Mouse (Mus musculus): ENCODE measurements around the gene Swi5.

Gene Swi5

DNA sequence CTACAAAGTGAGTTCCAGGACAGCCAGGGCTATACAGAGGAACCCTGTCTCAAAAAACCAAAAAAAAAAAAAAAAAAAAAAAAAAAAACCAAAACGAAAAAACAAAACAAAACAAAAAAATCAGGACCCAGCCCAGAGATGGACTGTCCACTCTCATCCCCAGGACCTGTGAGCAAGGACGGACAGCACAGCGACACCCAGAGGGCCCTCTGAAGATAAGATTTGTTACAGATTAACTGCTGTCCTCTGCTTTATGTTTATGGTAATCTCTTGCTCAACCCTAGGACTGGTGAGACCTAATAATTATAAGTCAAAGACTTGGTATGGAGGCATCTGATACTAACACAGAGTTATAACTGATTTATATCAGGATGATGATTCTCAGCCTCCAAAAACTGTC is 12.1 kb downstream of the Swi5 start:
- in situ Hi-C loops (cut with MboI, MseI) = no loop called here

DNA sequence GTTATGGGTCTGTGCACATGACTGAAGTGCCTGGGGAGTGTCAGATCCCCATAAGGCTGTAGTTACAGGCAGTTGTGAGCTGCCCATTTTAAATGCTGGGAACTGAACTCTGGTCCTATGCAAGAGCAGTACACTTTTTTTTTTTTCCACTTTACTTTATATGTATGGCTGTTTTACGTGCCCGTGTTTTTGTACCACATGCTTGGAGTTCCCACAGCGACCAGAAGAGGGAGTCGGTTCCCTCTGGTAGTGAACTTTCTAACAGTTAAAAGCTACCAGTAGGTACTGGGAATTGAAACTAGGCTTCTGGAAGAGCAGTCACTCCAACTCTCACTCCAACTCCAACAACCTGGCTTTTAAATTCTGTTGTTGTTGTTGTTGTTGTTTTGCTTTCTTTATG is 27.2 kb downstream of the Swi5 start:
- in situ Hi-C loops (cut with MboI, MseI) = no loop called here

DNA sequence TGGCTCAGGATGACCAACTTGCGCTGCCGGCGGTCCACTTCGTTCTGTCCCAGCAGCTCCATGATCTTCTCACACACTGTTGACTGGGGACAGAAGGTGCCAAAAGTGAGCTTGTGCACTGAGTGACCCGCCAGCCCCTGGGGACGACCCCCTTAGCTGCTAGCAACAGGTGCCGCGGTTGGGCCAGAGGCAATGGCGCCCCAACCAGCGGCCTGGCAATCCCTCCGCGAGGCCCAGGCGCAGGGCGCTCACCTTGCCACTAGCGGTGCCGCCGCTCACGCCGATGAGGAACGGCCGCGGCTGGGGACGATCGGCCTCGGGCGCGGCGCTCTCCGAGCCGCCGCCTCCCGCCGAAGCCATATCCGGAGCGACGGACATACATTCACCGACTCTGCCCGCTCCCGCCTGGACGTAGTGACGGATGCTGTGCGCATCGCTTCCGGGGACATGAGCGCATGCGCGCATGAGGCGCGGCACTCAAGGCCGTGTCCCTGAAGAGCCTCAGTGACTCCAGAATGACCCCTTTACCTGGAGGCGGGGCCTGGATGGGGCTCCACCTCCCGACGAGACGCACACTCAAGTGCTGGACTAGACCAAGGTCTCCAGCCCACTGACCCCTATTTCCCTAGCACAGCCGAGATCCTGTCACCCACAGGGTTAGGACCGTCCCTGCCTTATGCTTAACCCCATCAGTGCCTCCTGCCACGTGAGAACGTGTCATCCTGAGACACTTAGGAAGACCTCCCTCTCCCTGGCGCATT is 28.0 kb downstream of the Swi5 start, which contains the start of gene Uck1:
Uck1 (minus strand) TSS at position 503 of the 761 bp plus-strand sequence.
- in situ Hi-C loops (cut with MboI, MseI) = no loop called here

- in situ Hi-C loops (cut with MboI, MseI) = no loop called here
Observed at GRCm38 (mm10) chr2:32258887-32259533, 28.9 kb downstream of the Swi5 start.

DNA sequence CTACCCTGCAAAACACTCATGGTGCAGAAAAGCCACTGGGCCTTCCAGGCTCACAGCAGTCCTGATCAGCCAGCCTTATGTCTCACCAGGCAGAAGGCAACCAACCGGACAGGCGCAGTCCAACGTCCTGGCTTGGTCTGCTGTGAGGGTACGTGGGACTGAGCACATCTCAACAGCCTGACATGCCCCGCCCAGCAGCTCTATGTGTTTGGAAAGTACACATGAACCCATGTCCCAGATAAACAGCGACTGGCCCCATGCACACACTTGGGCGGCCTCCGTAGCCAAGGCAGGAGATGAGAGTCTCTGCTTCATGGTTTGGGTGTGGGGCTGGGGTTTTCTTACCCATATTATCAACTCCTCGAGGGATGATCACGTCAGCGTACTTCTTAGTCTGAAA is 31.6 kb downstream of the Swi5 start:
- in situ Hi-C loops (cut with MboI, MseI) = no loop called here

DNA sequence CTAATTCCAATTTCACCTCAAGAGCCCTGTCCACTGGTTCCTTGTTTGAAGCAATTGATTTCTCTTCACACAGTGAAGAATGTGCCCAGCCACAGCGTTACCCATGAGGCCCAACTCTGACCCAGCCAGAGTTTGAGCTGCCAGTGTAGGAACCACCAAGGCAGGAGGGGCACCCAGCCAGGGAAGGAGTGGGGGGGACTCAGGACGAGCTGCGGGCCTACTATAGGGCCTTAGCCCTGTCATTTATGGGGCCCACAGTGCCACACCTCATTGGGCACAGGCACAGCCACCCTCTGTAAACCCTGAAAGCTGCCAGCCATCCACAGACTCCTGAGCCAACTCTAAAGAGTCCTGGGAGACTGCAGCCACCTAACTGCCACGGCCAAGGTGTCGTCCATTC is 33.3 kb downstream of the Swi5 start:
- in situ Hi-C loops (cut with MboI, MseI) = no loop called here

- in situ Hi-C loops (cut with MboI, MseI) = no loop called here
Observed at GRCm38 (mm10) chr2:32253352-32253751, 34.5 kb downstream of the Swi5 start.

DNA sequence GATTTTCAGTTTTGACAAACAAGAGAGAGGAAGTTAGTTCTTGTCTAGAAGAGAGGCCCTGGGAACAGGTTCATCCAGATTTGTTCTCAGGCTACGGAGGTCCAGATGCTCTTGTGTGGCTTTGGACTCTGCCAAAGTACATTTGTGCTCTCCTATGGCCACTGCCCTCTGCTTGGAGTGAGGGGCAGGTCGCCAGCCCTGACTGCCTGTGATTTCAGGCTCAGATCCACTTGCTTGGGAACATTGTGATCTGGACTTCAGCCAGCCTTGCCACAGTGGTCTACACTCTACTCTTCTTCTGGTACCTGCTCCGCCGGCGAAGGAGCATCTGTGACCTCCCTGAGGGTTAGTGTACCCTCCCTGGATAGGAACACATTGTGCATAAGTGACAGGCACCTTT is 35.2 kb downstream of the Swi5 start:
- in situ Hi-C loops (cut with MboI, MseI) = no loop called here

- in situ Hi-C loops (cut with MboI, MseI) = no loop called here
Observed at GRCm38 (mm10) chr2:32251791-32252527, 35.9 kb downstream of the Swi5 start.

- in situ Hi-C loops (cut with MboI, MseI) = no loop called here
Observed at GRCm38 (mm10) chr2:32248377-32249361, 39.2 kb downstream of the Swi5 start.

DNA sequence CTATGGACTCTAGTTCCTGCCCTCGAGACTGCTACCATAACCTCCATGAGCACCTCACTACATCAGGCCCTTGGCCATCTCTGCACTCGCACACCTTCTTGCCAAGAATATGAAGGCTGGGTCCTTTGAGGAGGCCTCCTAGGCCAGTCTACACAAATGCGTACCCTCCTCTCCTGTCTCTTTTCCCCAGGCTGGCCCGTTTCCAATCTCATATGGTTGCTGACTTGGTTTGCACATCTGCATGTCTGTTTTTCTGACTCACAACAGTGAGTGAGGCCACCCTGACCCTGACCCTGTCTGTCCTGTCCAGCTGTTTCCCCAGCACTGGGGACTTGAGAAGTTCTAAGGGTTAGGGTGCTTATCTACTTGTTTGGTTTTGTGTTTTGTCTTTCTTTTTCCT is 41.1 kb downstream of the Swi5 start:
- in situ Hi-C loops (cut with MboI, MseI) = no loop called here

DNA sequence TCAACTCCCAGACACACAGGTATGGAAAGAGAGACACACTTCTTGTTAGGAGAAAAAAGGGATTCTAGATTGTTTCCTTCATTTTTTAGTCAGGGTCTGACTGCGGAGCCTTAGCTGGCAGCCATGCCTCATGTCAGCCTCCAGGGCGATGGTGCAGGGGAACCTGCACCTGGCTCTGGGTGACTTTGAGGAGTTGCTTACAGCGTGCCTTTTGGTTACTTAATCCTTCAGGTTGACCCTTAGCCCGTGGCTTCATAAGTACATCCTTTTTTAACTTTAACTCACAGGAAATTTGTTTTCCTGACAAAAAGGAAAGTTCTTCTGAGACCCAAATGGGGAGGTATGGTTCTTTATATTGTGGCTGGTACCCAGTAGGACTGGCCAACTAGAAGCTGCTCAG is 44.9 kb downstream of the Swi5 start:
- in situ Hi-C loops (cut with MboI, MseI) = no loop called here

GRCm38 (mm10) chr2:32240591-32240990 is 47.3 kb downstream of the Swi5 start:
- in situ Hi-C loops (cut with MboI, MseI) = no loop called here

GRCm38 (mm10) chr2:32238708-32239435 is 49.0 kb downstream of the Swi5 start:
- in situ Hi-C loops (cut with MboI, MseI) = no loop called here

DNA sequence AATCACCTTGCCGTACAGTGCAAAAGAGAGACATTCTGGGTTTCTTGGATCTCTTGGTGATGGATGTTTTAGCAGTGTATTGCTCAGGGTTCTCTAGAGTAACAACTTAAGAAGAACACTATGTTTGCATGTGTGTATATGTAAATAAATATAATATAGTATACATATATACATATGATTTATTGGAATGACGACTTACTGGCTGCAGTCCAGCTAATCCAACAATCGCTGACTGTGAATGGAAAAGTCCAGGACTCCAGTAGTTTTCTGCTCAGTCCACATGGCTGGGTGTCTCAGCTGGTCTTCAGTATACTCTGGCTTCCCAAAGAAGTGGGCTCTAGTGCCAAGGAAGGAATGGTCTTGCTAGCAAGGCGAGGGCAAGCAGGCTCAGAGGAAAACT is 50.3 kb downstream of the Swi5 start:
- in situ Hi-C loops (cut with MboI, MseI) = no loop called here

- in situ Hi-C loops (cut with MboI, MseI) = no loop called here
Observed at GRCm38 (mm10) chr2:32236760-32237487, 51.0 kb downstream of the Swi5 start.

DNA sequence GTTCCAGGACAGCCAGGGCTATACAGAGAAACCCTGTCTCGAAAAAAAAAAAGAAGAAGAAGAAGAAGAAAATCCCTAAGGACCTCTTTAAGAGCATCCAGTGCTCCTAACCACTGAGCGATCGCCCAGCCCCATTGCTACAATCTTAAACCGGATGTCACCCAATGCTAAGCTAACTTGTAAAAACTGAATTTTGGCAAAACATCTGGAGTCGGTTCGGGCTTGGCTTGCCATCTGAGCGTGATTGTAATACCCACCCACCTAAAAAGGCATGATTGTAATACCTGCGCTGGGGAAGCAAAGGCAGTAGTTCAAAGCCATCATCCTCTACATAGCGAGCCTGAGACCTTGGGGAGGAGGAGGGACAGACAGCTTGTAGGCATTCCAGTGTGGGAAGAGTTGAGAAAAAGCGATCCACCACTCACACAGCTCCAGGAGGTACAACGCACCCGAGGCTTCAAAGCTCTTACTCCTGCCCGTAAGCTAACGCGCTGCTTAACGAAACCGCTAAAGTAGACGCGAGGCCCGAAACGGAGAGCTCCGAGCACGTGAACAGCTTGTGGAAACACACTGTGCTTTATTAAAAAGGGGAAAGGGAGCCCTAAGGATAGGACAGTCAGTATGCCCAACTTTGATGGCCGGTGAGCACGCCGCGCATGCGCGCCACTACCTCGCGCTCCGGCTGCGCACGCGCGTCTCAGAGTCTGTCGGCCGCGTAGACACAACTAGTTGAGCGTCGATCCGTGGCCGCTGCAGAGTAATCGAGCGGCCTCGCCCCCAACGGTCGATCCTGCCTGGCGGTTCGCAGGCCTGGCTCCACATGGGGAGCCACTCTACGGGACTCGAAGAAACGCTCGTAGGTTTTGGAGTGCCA is 51.8 kb downstream of the Swi5 start, which contains the start of gene Pomt1:
Pomt1 (plus strand) TSS at position 705 of the 874 bp plus-strand sequence.
- in situ Hi-C loops (cut with MboI, MseI) = no loop called here

GRCm38 (mm10) chr2:32235433-32235832 is 52.4 kb downstream of the Swi5 start:
- in situ Hi-C loops (cut with MboI, MseI) = no loop called here
